Mouse (Mus musculus): ENCODE data around the gene Cox7a1. TPM values are rescaled to one million over a fixed set of nuclear protein-coding genes. Genes with fewer than 3 reads are reported as not detected.

Cox7a1 gene
- polyA plus RNA-seq, 1 experiment from 2014 or later: 41.5 TPM

Other genes starting within 250 kb of the Cox7a1 start
- gene Zfp74, start 230.1 kb upstream of the Cox7a1 start, polyA plus RNA-seq (2015; fragmentation: Nextera tagmentation; extraction: Ambion mirVana): 5.4 and 6.4 TPM in 2 replicates
- gene Zfp568, start 200.2 kb upstream of the Cox7a1 start, polyA plus RNA-seq (2015; fragmentation: Nextera tagmentation; extraction: Ambion mirVana): 9.1 and 11.6 TPM in 2 replicates
- 2.0 and 2.2 TPM in 2 replicates for gene Zfp14, start 132.8 kb upstream of the Cox7a1 start, polyA plus RNA-seq (2015; fragmentation: Nextera tagmentation; extraction: Ambion mirVana)
- gene Zfp82, start 111.2 kb upstream of the Cox7a1 start, polyA plus RNA-seq (2015; fragmentation: Nextera tagmentation; extraction: Ambion mirVana): 4.2 and 4.4 TPM in 2 replicates
- 0.62 TPM in 1 of 2 replicates, not detected in the other for gene Gm26920, start 93.7 kb upstream of the Cox7a1 start, polyA plus RNA-seq (2015; fragmentation: Nextera tagmentation; extraction: Ambion mirVana)
- 4.3 and 5.3 TPM in 2 replicates for gene Zfp566, start 93.6 kb upstream of the Cox7a1 start, polyA plus RNA-seq (2015; fragmentation: Nextera tagmentation; extraction: Ambion mirVana)
- 60.8 and 61.0 TPM in 2 replicates for gene Zfp260, start 89.4 kb upstream of the Cox7a1 start, polyA plus RNA-seq (2015; fragmentation: Nextera tagmentation; extraction: Ambion mirVana)
- 5.0 and 6.6 TPM in 2 replicates for gene Zfp382, start 62.2 kb upstream of the Cox7a1 start, polyA plus RNA-seq (2015; fragmentation: Nextera tagmentation; extraction: Ambion mirVana)
- gene Zfp146, start 14.4 kb upstream of the Cox7a1 start, polyA plus RNA-seq (2015; fragmentation: Nextera tagmentation; extraction: Ambion mirVana): 9.2 and 9.7 TPM in 2 replicates
- 80.2 and 86.9 TPM in 2 replicates for gene Capns1, start 14.7 kb downstream of the Cox7a1 start, polyA plus RNA-seq (2015; fragmentation: Nextera tagmentation; extraction: Ambion mirVana)
- gene Polr2i, start 47.8 kb downstream of the Cox7a1 start, polyA plus RNA-seq (2015; fragmentation: Nextera tagmentation; extraction: Ambion mirVana): 99.2 and 103 TPM in 2 replicates
- 139 and 142 TPM in 2 replicates for gene Tbcb, start 48.1 kb downstream of the Cox7a1 start, polyA plus RNA-seq (2015; fragmentation: Nextera tagmentation; extraction: Ambion mirVana)
- gene Ovol3, start 51.6 kb downstream of the Cox7a1 start, polyA plus RNA-seq (2015; fragmentation: Nextera tagmentation; extraction: Ambion mirVana): not detected in 2 replicates
- 0.22 and 0.37 TPM in 2 replicates for gene Thap8, start 96.0 kb downstream of the Cox7a1 start, polyA plus RNA-seq (2015; fragmentation: Nextera tagmentation; extraction: Ambion mirVana)
- gene Wdr62, start 96.3 kb downstream of the Cox7a1 start, polyA plus RNA-seq (2015; fragmentation: Nextera tagmentation; extraction: Ambion mirVana): 5.7 and 7.3 TPM in 2 replicates
- 20.9 and 22.1 TPM in 2 replicates for gene Clip3, start 107.6 kb downstream of the Cox7a1 start, polyA plus RNA-seq (2015; fragmentation: Nextera tagmentation; extraction: Ambion mirVana)
- 68.8 and 70.6 TPM in 2 replicates for gene Alkbh6, start 124.6 kb downstream of the Cox7a1 start, polyA plus RNA-seq (2015; fragmentation: Nextera tagmentation; extraction: Ambion mirVana)
- 58.9 and 59.7 TPM in 2 replicates for gene Syne4, start 130.7 kb downstream of the Cox7a1 start, polyA plus RNA-seq (2015; fragmentation: Nextera tagmentation; extraction: Ambion mirVana)
- gene E130208F15Rik, start 137.6 kb downstream of the Cox7a1 start, polyA plus RNA-seq (2015; fragmentation: Nextera tagmentation; extraction: Ambion mirVana): 0.61 and 2.8 TPM in 2 replicates
- 13.8 and 14.3 TPM in 2 replicates for gene Sdhaf1, start 139.8 kb downstream of the Cox7a1 start, polyA plus RNA-seq (2015; fragmentation: Nextera tagmentation; extraction: Ambion mirVana)
- 2.5 and 3.0 TPM in 2 replicates for gene Lrfn3, start 178.6 kb downstream of the Cox7a1 start, polyA plus RNA-seq (2015; fragmentation: Nextera tagmentation; extraction: Ambion mirVana)
- gene Tyrobp, start 229.6 kb downstream of the Cox7a1 start, polyA plus RNA-seq (2015; fragmentation: Nextera tagmentation; extraction: Ambion mirVana): 55.2 and 59.9 TPM in 2 replicates
- 2.4 and 3.1 TPM in 2 replicates for gene Hcst, start 235.7 kb downstream of the Cox7a1 start, polyA plus RNA-seq (2015; fragmentation: Nextera tagmentation; extraction: Ambion mirVana)
- 2.6 TPM in 2 replicates for gene Nfkbid, start 237.6 kb downstream of the Cox7a1 start, polyA plus RNA-seq (2015; fragmentation: Nextera tagmentation; extraction: Ambion mirVana)